Mouse (Mus musculus): ENCODE results near the gene Krt80.
"Not testable (repeated sequence)": the region's sequence is repeated elsewhere in the genome, so short reads cannot be mapped to it uniquely, and the experiment has no call there.

Gene Krt80

DNA sequence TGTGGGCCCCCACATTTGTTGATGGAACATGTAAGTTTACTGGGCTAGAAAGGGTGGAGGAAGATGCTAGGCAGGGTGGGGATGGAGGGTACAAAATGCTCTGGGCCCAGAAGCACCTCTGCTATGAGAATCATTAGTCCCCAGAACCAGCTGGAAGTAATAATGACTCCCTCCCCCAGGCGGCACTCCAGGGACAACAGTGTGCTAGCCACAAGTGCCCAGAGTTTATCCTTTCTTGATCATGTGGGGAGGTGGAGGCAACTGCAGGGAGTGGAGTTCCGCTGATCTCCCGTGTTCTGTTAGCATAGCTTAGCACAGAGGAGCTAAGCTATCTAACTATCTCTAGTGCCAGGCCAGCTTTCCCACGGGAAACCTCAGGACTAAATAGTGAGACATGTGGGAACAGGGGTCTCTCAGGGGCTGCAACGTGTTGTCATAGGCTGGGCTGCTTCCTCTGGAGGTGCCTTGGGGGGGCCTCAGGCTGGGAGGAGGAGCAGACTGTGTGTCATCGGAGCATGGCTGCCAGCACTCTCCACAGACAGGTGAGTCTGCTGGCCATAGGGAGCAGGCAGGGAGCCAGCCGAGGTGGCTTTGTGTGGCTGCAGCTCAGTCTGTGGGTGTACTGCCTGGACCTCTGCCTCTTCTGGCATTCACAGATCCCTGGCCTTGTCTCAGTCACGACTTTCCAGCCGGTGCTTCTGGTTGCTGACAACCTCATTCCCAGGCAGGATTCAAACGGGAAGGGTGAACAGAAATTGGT is 17.1 kb downstream of the Krt80 start:
- no peak for DNase-seq (ENCODE audit: extremely low spot score, low spot score)

DNA sequence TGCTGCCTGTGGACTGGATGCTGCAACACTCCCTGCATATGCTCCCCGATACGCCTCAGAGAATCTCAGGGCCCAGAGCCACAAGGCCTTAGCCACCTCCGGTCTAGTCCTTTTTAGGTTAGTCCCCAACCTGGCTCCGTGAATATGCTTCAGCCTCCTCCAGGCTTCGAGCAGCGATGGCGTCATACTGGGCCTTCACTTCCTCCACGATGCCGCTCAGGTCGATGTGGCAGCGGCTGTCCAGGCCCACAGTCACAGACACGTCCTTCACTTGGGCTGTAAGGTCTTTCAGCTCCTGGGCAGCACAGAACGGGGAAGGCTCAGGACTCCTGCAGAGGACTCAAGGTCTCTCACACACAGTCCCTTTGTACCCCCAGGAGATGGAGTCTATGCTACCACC is 17.9 kb downstream of the Krt80 start:
- no peak for DNase-seq (ENCODE audit: extremely low spot score, low spot score)

DNA sequence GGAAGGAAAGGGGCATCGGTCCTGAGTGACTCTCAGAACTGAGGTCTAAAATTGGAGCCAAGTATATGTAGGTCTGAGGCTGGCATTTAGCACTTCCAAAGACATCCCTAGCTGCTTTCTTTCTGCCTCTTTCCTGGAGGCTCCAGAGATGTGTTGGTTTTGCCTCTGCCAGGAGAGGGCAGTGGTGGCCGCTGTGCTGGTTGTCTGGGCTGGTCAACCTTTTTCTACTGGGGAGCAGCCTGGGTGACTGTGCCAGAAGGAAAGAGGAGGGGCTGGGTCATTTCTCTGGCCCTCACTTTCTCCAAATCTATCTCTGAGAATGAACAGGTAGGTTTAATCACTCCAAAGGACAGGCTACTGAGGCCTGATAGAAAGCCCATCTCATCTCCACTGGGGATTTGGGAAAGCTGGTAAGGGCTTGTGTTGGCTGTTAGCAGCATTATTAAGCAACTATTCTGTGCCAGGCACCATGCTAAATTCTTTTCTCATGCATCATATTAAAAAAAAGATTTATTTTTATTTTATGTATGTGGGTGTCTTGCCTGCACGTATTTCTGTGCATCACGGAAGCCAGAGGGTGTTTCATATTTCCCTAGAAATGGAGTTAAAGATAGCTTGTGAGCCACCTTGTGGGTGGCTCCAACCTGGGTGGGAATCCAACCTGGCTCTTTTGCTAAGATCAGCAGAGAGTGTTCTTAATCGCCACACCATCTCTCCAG is 28.0 kb downstream of the Krt80 start:
- DNase-seq (ENCODE audit: extremely low spot score, low spot score), result no peak

DNA sequence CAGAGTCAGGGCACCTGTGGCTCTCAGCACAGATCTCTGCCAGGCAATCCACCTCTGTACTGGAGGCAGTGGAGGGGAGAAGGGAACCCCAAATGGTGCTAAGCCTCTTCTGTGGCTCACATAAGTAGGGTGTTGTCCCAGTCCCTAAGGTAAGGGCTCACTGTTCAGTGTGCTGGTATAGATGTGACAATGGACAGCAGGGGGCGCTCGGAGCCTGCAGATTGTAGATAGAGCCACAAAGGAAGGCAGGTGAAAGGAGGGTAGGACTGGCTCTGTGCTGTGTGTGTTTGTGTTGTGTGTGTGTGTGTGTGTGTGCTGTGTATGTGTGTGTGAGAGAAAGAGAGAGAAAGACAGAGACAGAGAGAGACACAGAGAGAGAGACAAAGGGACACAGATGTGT is 30.4 kb downstream of the Krt80 start:
- peak; percentile 86 for DNase-seq (ENCODE audit: extremely low spot score, low spot score)

DNA sequence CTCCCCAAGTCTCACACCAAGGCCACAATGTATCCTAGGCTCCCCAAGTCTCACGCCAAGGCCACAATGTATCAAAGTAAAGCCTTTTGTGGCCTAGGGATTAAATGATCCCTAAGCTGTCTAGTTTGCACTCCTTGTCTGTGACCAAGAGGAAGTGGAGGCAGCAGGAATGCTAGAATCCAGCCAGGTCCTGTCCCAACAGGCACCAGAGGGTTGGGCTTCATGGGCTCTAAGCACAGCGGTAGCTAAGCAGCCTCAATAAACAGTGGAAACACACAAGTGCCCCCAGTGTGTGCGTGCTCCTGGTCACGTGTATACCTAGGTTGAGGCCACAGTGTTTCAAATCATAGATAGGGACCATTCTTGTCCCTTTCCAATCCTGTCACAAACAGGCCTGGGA is 31.6 kb downstream of the Krt80 start:
- DNase-seq (ENCODE audit: extremely low spot score, low spot score), result no peak

DNA sequence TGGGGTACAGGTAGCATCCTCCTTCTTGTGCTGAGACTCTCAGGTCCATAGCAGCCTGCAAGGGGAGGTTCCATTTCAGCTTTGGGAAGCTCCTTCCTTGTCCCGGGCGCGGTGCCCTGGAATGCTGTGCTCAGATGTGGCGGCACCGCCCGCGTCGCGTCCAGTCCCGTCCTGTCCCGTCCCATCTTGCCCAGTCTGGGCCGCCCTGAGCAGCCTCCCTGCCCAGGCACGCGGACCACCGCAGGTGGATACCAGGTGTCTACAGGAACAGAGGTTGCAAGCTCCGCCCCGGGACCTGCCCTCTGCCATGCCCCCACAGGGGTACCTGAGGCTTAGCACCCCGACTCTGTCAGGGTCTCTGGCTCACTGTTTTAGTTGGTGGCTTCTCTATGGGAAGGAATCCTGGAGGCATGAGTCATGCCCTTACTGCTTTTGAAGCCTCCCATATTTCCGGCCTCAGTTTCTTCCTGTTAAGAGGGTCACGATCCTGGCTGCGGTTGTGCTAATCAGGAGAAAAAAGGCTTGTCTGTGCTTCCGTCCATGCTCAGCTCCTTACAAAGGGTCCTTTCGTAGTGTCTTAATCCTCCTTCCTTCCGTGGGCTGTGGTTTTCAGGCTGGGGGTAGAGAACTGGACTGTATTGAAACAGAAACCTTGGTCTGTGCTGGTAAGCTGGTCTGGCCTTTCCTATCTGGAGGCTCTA is 33.3 kb downstream of the Krt80 start:
- DNase-seq (ENCODE audit: extremely low spot score, low spot score), result no peak

DNA sequence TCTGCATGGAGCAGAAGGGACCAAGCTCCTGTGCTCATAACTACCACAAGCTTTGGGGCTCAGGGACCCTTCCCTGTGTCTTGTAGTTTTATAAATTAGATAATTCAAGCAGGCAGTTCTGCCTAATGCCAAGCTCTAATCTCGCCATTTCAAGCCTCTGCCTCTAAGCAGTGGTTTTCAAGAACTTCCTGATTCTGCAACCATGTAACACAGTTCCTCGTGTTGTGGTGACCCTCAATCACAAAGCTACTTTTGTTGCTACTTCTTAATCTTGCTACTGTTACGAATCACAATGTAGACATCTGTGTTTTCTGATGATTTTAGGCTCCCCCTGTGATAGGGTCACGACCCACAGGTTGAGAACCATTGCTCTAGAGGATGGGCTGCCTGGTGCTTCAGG is 36.3 kb downstream of the Krt80 start:
- DNase-seq (ENCODE audit: extremely low spot score, low spot score), result no peak

DNA sequence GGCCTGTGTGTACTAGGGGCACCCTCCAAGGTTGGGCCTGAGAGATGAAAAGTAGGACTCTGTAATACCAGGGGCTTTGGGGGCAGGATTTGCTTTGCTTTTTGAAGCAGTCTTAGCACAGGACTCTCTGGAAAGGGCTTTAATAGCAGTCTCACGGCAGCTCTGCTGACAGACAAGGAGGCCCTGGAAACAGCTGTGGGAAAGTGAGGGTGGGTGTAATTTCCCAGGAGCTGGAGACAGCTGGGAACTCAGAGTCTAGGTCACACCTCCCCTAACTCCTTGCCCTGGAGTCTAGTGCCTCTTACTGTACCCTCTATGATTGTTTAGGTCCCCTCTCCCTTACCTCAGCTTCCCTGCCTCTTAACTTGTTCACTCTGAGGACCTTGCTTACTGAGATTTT is 36.8 kb downstream of the Krt80 start:
- DNase-seq (ENCODE audit: extremely low spot score, low spot score), result no peak

- no peak for DNase-seq (ENCODE audit: extremely low spot score, low spot score)
Measured at GRCm38 (mm10) chr15:101332370-101332769, 37.6 kb downstream of the Krt80 start.

DNA sequence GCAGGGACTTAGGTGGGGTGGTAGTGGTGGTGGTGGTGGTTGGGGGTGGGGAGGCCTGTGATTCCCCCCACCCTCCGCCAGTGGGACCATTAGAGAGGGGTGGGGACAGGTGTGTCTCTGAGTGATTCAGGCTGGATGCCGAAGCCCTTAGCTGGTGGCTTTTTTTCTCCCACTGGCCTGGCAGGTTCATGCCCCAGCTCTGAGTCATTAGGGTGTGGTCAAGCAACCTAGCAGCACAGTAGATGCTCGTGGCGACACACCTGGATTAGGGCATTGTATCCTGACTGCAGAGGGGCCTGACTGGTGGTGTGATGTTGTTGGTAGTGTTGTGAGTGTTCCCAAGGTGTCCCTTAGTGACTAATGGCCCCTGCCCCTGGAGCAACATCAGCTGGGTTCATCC is 38.9 kb downstream of the Krt80 start:
- no peak for DNase-seq (ENCODE audit: extremely low spot score, low spot score)

DNA sequence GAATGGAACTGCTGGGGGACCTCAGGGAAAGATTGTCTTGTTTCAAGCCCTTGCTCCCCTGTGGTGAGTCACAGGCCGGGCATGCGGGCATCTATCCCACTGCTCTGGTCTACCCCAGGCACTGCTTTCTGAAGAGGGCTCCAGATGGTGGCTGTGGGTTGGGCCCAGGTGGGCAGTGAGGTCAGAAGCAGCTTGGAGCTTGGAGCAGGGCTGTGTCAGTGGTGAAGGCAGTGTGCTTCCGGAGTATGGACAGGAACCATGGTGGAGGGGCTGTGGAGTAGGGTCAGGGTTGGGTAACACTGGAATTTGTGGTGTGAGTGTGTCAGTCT is 40.4 kb downstream of the Krt80 start:
- no peak for DNase-seq (ENCODE audit: extremely low spot score, low spot score)

DNA sequence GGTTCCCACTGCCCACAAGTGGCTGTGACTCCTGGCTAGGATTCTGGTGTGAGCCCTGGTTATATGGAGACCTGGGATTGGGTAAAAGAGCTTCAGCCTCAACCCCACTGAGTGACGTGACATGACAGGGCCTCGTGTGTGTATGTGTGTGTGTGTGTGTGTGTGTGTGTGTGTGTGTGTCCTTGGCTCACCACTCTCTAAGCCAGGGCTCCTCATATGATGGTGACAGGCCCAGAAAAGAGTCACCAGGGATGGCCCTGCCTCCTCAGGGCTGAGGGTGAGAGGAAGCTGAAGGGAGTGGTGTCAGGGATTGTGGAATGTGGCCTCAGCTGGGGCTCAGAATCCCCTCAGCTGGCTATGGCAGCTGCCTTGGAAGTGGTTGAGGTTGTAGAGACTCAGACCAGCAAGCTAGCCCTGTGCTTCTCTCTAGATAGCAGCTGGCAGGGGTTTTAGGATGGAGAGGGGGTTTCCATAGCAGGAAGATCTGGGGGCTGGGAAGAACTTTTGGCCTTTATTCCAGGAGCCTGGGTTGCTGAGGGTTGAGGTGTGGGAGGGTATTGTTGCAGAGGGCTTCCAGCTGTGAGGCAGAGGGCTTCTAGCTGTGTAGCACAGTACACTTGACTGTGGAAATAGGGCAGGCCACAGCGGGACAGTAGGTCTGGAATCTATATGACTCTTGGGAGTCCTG is 40.9 kb downstream of the Krt80 start:
- DNase-seq (ENCODE audit: extremely low spot score, low spot score), result no peak

- DNase-seq (ENCODE audit: extremely low spot score, low spot score), result peak; percentile 83
Measured at GRCm38 (mm10) chr15:101327282-101327681, 42.7 kb downstream of the Krt80 start.

GRCm38 (mm10) chr15:101325991-101326534 is 43.9 kb downstream of the Krt80 start:
- DNase-seq (ENCODE audit: extremely low spot score, low spot score), result no peak

DNA sequence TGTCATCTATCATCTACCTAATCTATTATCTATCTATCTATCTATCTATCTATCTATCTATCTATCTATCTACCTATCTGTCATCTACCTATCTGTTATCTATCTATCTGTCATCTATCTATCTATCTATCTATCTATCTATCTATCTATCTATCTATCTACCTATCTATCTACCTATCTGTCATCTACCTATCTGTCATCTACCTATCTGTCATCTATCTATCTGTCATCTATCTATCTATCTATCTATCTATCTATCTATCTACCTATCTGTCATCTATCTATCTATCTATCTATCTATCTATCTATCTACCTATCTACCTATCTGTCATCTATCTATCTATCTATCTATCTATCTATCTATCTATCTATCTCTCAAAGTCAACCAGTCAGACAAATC is 45.6 kb downstream of the Krt80 start:
- not testable (repeated sequence) for DNase-seq (ENCODE audit: extremely low spot score, low spot score)

DNA sequence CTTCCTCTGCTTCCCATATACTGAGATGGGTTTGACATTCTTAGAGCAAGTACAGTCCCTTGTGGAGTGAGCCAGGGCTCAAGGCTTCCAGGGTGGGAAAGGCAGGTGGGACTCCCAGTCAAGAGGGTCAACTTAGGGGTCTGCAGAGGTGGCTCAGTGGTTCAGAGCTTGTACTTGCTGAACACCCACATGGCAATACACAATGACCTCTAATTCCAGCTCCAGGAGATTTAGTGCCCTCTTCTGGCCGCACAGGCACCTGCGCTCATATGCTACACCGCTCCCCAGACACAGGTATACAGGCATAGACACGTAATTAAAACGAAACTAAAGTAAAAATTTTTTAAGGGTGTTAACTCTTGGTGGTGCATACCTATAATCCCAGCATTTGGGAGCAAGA is 46.5 kb downstream of the Krt80 start:
- DNase-seq (ENCODE audit: extremely low spot score, low spot score), result no peak

GRCm38 (mm10) chr15:101322640-101323039 is 47.3 kb downstream of the Krt80 start:
- DNase-seq (ENCODE audit: extremely low spot score, low spot score), result no peak

- DNase-seq (ENCODE audit: extremely low spot score, low spot score), result no peak
Measured at GRCm38 (mm10) chr15:101322106-101322505, 47.9 kb downstream of the Krt80 start.

DNA sequence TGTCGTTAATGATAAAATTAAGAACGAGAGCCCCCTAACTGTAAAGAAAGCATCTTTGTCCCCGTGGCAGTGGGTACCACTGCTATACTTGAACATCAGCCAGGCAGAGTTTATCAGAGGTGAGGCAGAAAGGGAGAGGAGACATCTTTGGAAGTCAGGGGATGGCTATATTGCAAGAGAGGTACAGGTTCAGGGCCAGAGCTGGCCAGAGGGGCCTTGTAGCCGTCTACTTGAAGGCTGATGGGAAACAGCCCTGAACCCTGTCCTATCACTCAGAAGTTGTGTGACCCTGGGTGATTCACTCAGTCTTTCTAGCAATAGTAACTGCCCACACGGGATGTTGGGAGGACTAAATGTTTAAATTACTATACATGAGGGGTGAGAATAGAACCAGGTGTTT is 48.8 kb downstream of the Krt80 start:
- DNase-seq (ENCODE audit: extremely low spot score, low spot score), result no peak

GRCm38 (mm10) chr15:101320618-101321041 is 49.3 kb downstream of the Krt80 start:
- no peak for DNase-seq (ENCODE audit: extremely low spot score, low spot score)

DNA sequence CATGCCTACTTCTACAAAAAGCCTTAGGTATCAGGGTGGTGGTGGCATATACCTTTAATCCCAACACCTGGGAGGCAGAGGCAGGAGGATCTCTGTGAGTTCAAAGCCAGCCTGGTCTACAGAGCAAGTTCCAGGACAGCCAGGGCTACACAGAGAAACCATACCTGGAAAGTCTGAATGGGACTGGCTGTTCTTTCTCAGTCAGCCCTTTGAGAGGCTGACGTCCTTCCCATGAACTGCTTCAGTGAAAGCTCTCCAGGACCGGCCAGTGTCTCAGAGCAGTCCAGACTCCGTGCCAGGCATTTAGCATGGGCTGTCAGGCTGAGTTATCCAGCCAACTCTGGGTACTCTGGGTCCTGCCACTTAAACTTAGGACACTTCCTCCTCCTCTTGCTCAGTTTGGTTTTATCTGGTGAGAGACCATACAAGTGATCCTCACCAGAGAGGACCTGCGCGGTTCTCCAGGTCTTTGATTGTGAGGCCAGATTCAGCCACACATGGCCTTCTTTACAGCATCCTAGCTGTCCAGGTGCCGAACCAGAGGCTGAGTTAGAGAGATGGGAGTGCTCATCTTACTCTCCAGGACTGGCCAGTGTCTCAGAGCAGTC is 49.8 kb downstream of the Krt80 start:
- DNase-seq (ENCODE audit: extremely low spot score, low spot score), result no peak

Data from neural tube, embryonic 10.5 days (tissue).